Mouse (Mus musculus): ENCODE data around the gene Rmnd5b. TPM values are rescaled to one million over a fixed set of nuclear protein-coding genes. Genes with fewer than 3 reads are reported as not detected.
A peak's percentile ranks its signal among the peaks of the same experiment; 100 is the strongest.
"Not testable (repeated sequence)": the region's sequence is repeated elsewhere in the genome, so short reads cannot be mapped to it uniquely, and the experiment has no call there.

The Rmnd5b gene
- polyA plus RNA-seq, 1 experiment = 41.0 TPM

DNA sequence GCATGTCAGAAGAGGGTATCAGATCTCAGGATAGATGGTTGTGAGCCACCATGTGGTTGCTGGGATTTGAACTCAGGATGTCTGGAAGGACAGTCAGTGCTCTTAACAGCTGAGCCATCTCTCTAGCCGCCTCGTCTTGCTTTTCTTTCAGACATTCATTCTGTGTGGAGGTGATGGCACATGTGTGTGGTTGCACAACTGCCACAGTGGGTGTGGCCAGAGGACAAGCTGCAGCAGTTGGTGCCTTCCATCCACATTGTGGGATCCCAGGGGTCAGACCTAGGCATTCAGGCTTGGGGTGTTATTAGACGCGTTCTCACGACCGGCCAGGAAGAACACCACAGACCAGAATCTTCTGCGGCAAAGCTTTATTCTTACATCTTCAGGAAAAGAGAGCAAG is 29.1 kb upstream of the Rmnd5b start:
- TF ChIP-seq MYOG (IDR thresholded peaks at IDR 0.05; ENCODE audit: control insufficient read depth in 1 of 3, insufficient read depth in 1 of 3, insufficient read length in 2 of 3, low read depth in 2 of 3) = peak in 1 of 3 experiments; percentile 30
- 0 out of 2 replicates have a peak, but pooled peaks have one; percentile 17 for TF ChIP-seq CEBPB (IDR thresholded peaks at IDR 0.05; ENCODE audit: insufficient read depth, poor library complexity, severe bottlenecking)
- peak in 2 of 3 experiments; percentile 10 to 64 for TF ChIP-seq MYOD1 (IDR thresholded peaks at IDR 0.05; ENCODE audit: control insufficient read depth in 1 of 3, insufficient read length in 2 of 3, low read depth in 2 of 3)
- H3K36me3 ChIP-seq (ENCODE audit: control insufficient read depth, insufficient read depth); H3K4me3 ChIP-seq; H3K4me2 ChIP-seq (ENCODE audit: low read depth); H3K27me3 ChIP-seq (ENCODE audit: control insufficient read depth, insufficient read depth, insufficient read length); H3ac ChIP-seq (ENCODE audit: control insufficient read depth, insufficient read length); H3K79me2 ChIP-seq (ENCODE audit: control insufficient read depth, insufficient read depth): not testable (repeated sequence)

DNA sequence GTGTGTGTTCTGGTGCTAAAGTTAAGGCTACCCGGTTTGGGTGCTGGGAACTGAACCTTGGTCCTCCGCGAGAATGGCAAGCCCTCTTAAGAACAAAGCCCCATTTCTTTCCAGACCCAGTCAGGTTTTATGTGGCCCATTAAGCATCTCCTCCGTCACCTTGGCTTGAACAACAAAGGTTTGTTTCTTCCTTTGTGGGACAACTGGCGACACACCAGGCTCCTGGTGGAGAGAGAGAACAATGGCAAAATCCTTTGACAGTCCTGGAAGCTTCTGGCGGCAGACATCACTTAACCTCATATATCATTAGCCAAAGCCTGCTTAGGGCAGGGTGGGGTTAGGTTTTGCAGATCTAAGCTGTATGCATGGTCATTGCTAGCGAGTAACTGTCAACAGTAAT is 26.9 kb upstream of the Rmnd5b start:
- Histone ChIP-seq H3K79me2 (ENCODE audit: control insufficient read depth, insufficient read depth) (no peaks in the 10 kb centered on the region), H3K4me2 (ENCODE audit: low read depth) (no peak overlapping the region), H3K27me3 (ENCODE audit: control insufficient read depth, insufficient read depth, insufficient read length) (no peaks in the 10 kb centered on the region), H3ac (ENCODE audit: control insufficient read depth, insufficient read length) (no peak overlapping the region), H3K4me3 (no peak overlapping the region), H3K36me3 (ENCODE audit: control insufficient read depth, insufficient read depth) (no peaks in the 10 kb centered on the region)
- TF ChIP-seq POLR2A (IDR thresholded peaks at IDR 0.05; ENCODE audit: insufficient read length, low read depth) = no peak
- no peak for TF ChIP-seq MAX (IDR thresholded peaks at IDR 0.05; ENCODE audit: low read depth)
- no peak for TF ChIP-seq REST (IDR thresholded peaks at IDR 0.05; ENCODE audit: insufficient read depth, insufficient read length)
- TF ChIP-seq CEBPB (IDR thresholded peaks at IDR 0.05; ENCODE audit: insufficient read depth, poor library complexity, severe bottlenecking) = no peak
- TF ChIP-seq POLR2AphosphoS2 (IDR thresholded peaks at IDR 0.05; ENCODE audit: insufficient read length, low read depth) = no peak
- TF ChIP-seq USF1 (IDR thresholded peaks at IDR 0.05; ENCODE audit: low read depth) = no peak
- no peak for TF ChIP-seq MYOD1 (IDR thresholded peaks at IDR 0.05; ENCODE audit: control insufficient read depth in 1 of 3, insufficient read length in 2 of 3, low read depth in 2 of 3)
- TF ChIP-seq SRF (IDR thresholded peaks at IDR 0.05; ENCODE audit: control insufficient read depth, insufficient read length, low read depth) = no peak
- no peak for TF ChIP-seq TCF3 (IDR thresholded peaks at IDR 0.05; ENCODE audit: insufficient read length, low read depth)

DNA sequence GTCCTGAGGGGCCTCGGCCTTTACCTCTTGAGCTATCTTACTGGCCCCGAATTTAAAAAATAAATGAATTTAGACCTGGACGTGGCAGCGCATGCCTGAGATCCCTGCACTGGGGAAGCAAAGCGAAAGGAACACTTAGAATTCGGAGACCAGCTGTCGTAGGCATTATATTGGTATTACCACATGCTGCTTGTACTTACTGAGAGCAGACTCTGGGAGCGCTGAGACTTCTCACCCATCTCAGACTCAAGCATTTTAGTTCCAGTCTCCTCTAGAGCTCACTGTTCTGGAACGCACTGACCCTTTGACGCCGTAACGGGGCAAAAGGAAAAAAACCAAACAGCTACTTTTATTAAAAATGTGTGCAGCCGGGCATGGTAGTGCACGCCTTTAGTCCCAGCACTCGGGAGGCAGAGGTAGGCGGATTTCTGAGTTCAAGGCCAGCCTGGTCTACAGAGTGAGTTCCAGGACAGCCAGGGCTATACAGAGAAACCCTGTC is 26.2 kb upstream of the Rmnd5b start:
- Histone ChIP-seq H3K27me3 (ENCODE audit: control insufficient read depth, insufficient read depth, insufficient read length) (no peaks in the 10 kb centered on the region), H3K79me2 (ENCODE audit: control insufficient read depth, insufficient read depth) (no peaks in the 10 kb centered on the region), H3K4me2 (ENCODE audit: low read depth) (no peak overlapping the region), H3K36me3 (ENCODE audit: control insufficient read depth, insufficient read depth) (no peaks in the 10 kb centered on the region), H3K4me3 (no peak overlapping the region), H3ac (ENCODE audit: control insufficient read depth, insufficient read length) (no peak overlapping the region)
- no peak for TF ChIP-seq POLR2AphosphoS2 (IDR thresholded peaks at IDR 0.05; ENCODE audit: insufficient read length, low read depth)
- no peak for TF ChIP-seq MYOG (IDR thresholded peaks at IDR 0.05; ENCODE audit: control insufficient read depth in 1 of 3, insufficient read depth in 1 of 3, insufficient read length in 2 of 3, low read depth in 2 of 3)
- TF ChIP-seq TCF12 (IDR thresholded peaks at IDR 0.05; ENCODE audit: insufficient read depth, poor library complexity, severe bottlenecking) = no peak
- TF ChIP-seq SRF (IDR thresholded peaks at IDR 0.05; ENCODE audit: control insufficient read depth, insufficient read length, low read depth) = no peak
- TF ChIP-seq REST (IDR thresholded peaks at IDR 0.05; ENCODE audit: insufficient read depth, insufficient read length) = no peak
- TF ChIP-seq MAX (IDR thresholded peaks at IDR 0.05; ENCODE audit: low read depth) = no peak
- no peak for TF ChIP-seq USF1 (IDR thresholded peaks at IDR 0.05; ENCODE audit: low read depth)
- TF ChIP-seq E2F4 (IDR thresholded peaks at IDR 0.05; ENCODE audit: insufficient read depth) = no peak
- no peak for TF ChIP-seq CEBPB (IDR thresholded peaks at IDR 0.05; ENCODE audit: insufficient read depth, poor library complexity, severe bottlenecking)
- no peak for TF ChIP-seq POLR2A (IDR thresholded peaks at IDR 0.05; ENCODE audit: insufficient read length, low read depth)
- no peak for TF ChIP-seq TCF3 (IDR thresholded peaks at IDR 0.05; ENCODE audit: insufficient read length, low read depth)
- no peak for TF ChIP-seq MYOD1 (IDR thresholded peaks at IDR 0.05; ENCODE audit: control insufficient read depth in 1 of 3, insufficient read length in 2 of 3, low read depth in 2 of 3)

DNA sequence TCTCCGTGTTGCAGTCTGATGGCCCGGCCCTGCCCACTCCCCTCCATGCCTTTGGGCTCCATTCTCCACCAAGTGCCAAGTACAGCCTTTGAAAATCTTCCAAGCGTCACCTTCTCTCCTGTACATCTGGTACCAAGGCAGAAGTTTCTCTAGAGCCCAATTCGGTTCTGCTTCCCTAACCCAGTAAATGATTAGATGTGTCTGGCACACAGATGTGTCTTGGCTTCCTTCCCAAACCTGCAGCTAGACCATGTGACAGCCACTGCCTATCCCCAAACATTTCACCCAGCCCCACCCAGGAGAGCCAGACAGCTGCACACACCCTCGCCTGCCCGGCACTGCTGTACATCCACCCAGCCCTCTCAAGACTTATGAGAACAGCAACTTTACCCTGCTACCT is 23.0 kb upstream of the Rmnd5b start:
- H3K4me2 ChIP-seq (ENCODE audit: low read depth) = peak overlapping the region; percentile 50
- H3K27me3 ChIP-seq (ENCODE audit: control insufficient read depth, insufficient read depth, insufficient read length) = no peaks in the 10 kb centered on the region
- TF ChIP-seq MYOD1 (IDR thresholded peaks at IDR 0.05; ENCODE audit: control insufficient read depth in 1 of 3, insufficient read length in 2 of 3, low read depth in 2 of 3) = peak in 1 of 3 experiments; percentile 81
- TF ChIP-seq MAX (IDR thresholded peaks at IDR 0.05; ENCODE audit: low read depth) = no peak
- TF ChIP-seq MYOG (IDR thresholded peaks at IDR 0.05; ENCODE audit: control insufficient read depth in 1 of 3, insufficient read depth in 1 of 3, insufficient read length in 2 of 3, low read depth in 2 of 3) = peak; percentile 37 to 86 (median 59)
- peak; percentile 58 for TF ChIP-seq USF1 (IDR thresholded peaks at IDR 0.05; ENCODE audit: low read depth)
- H3K79me2 ChIP-seq (ENCODE audit: control insufficient read depth, insufficient read depth) = no peaks in the 10 kb centered on the region
- H3K4me3 ChIP-seq = no peak overlapping the region
- no peaks in the 10 kb centered on the region for H3K36me3 ChIP-seq (ENCODE audit: control insufficient read depth, insufficient read depth)
- H3ac ChIP-seq (ENCODE audit: control insufficient read depth, insufficient read length) = no peak overlapping the region

DNA sequence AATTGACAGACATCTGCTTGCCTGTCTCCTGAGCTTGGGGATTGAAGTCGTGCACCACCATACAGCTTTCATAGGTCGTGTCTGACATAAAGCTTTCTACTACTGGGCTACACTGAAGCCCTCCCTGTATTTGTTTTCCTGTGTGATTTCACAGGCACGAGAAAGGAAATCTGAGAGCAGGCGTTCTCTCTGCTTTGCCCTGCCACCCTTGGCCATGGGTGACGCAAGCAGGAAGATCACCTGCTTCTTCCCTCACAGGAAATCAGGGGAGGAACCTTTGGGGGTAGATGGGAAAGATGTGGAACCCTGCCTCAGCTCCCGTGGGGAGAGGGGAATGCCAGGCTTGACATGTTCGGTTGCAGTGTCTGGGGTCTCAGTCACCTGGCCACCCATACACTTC is 22.6 kb upstream of the Rmnd5b start:
- Histone ChIP-seq H3ac (ENCODE audit: control insufficient read depth, insufficient read length) (no peak overlapping the region), H3K4me2 (ENCODE audit: low read depth) (peak overlapping the region; percentile 50), H3K4me3 (no peak overlapping the region), H3K36me3 (ENCODE audit: control insufficient read depth, insufficient read depth) (no peaks in the 10 kb centered on the region), H3K79me2 (ENCODE audit: control insufficient read depth, insufficient read depth) (no peaks in the 10 kb centered on the region), H3K27me3 (ENCODE audit: control insufficient read depth, insufficient read depth, insufficient read length) (no peaks in the 10 kb centered on the region)
- no peak for TF ChIP-seq SRF (IDR thresholded peaks at IDR 0.05; ENCODE audit: control insufficient read depth, insufficient read length, low read depth)
